Mouse (Mus musculus): ENCODE results near the gene Prdm9.

Prdm9 gene

DNA sequence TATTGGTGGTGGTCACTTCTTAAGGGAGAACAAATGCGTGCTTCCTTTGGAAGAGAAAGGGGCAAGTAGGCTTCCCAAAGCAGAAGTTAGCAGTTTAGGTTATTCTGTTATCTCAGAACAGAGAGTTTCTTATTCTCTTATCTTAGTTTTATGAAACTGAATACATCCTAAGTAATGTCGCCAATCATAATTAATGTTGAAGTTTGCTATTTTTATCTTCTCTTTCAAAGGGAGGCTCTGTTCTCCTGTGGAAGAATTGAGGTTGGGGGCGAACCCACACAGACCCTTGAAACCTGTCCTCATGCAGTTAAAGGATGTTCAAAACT is 36.4 kb downstream of the Prdm9 start:
- no peak for DNase-seq (ENCODE audit: low spot score in 2 of 2)

DNA sequence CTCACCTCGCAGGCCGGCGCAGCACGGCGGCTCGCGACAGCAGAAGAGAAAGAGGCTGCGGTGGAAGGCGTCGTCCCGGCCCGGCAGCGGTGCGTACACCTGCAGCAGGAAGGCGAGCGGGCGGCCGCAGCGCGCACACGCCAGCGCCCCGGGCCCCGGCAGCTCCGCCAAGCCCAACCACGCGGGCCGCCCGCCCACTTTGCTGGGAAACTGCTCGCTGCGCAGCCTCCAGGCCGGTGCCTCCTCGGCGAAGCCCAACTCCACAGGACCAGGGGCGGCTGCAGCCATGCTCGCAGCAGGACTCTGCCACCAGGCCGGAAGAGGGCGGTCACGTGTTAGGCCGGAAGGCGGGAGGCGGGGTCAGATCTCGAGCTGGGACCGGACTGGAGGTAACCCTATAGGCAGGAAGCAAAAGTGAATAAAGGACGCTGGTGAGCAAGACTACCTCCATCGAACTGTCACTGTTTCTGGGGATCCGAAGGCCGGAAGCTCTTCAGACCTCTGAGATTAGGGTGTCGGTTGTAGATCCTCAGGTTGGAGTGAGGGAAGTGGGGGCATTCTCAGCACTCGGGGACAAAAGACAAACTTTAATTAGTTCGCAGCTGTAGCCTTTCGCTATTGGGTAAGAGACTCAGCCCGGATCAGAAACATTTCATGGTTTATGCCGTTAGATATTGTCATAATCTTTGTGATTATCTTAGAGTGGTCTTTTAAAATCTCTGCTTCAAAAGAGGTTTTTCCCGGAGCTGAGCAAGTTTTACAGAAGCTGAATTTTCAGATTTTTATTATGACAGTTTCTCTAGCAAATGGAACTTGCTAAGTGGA is 37.0 kb downstream of the Prdm9 start, which contains the start of gene Pdcd2:
Pdcd2 (minus strand) TSS at position 316 of the 825 bp plus-strand sequence.
- DNase-seq (ENCODE audit: low spot score in 2 of 2), result peak; percentile 81 to 87

DNA sequence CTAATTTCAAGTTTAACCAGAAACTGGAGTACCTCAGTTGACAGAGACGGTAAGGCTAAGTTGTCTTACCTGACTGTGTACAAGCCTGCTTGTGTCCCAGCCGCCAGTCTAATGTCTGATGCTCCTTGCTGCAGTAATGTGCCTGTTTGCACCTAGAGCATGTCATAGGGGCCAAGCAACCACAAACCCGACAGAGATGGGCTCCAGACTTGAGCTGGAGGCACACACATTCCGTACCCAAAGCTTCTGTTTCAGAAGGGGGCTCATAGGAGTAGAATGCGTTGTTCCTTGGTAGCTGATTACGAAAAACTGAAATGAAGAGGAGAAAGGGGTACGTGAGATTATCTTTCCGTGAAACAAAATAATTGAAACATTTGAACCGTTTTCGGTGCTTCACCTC is 37.9 kb downstream of the Prdm9 start:
- no peak for DNase-seq (ENCODE audit: low spot score in 2 of 2)

DNA sequence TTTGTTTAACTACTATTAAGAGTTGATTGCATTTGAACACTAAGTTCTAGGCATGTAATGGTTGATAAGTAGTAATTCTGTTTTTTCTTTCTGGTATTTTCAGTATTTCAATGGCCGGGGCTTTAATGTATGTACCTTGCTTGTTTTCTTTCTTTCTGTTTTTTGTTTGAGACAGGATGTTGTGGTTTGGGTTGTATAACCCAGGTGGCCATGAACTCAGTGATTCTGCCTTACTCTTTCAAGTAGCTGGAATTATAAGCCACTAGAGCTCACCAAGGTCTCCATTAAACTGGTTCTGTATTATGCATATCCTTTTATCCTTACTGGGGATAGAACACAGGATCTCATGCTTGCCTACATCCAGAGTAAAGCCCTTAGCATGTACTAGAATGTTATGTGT is 45.4 kb downstream of the Prdm9 start:
- no peak for DNase-seq (ENCODE audit: low spot score in 2 of 2)

DNA sequence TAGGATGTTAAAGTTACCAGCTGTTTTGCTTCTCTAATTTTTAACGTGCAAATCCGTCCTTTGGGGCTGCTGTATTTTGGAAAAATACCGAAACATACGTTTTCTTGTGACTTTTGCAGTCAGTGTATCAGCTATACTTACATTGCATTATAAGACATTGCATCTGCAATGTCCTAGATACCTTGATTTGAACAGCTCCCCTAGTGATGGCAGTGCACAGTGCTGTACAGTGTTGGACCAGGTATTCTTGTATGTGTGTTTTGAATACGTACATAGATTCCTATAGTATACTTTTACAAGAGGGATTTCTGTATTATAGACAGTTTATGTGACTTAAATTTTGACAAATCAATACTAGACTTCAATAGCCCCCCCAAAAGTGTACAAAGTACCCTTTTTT is 46.0 kb downstream of the Prdm9 start:
- no peak for DNase-seq (ENCODE audit: low spot score in 2 of 2)

DNA sequence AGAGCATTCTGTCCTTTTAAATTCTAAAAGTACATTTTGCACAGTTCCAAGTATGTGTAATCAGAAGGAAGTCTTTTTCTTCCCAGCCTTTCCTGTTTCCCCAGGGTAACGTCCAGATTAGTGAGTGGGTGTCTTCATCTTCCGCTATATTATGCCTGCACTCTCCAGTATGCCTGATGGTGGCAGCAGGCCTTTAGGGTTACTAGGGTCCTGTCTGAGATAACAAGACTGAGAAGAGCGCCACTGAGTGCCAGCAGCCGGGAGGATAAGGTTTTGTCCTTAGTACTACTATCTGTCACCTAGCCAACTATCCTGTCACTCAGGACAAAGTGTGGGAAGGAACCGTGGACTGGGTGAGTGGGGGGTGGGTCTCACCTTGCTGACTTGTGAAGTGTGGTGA is 46.4 kb downstream of the Prdm9 start:
- no peak for DNase-seq (ENCODE audit: low spot score in 2 of 2)

DNA sequence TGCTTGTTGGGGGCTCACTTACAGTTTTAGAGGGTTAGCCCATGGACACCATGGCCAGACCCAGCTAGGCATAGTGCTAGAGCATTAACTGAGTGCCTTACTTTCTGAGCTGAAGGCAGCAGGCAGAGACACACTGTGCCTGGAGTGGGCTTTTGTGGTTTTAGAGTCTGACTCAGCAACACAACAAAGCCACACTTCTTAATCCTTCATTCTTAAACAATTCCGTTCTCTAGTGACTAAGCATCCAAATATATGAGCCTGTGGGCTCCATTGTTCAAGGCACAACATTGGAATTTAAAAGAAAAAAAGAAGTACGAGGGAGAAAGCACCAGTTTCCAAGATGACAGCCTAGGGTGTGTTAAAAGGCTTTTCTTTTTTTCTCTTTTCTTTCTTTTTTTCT is 53.5 kb downstream of the Prdm9 start:
- no peak for DNase-seq (ENCODE audit: low spot score in 2 of 2)

DNA sequence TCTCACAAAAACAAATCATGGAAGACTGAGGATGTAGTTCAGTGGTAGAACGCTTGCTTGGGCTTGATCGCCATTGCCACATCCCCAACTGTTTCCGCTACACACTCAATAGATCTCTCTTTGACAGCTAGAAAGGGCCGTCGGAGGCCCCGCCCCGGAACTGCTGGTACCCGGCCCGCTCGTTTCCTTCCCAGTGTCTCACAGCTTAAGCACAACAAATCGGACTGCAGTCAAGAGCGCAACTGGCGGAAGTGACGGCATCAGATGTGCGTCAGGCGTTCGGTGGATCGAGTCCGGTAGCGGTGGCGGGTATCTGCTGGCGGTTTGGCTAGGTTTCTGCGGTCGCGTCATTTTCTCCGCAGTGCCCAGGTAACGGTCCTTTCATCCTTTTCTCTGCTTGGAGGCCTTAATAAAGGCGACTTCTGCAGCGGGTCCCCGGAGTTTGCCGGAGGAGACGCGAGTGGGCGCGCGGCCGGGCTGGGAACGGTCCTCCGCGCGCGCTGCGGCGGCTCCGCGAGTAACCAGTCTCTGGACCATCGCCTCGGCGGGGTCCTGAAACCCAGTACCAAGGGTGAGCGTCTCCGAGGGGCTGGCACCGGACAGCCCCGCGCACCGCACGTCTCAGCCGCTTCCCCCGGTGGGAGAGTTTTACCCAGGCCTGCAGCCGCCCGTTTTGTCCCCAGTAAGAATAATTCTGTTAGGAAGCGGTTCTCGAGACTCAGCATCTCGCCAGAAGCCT is 64.3 kb downstream of the Prdm9 start, which contains the start of the genes Psmb1 and Tbp:
Psmb1 (minus strand) TSS at position 96 of the 739 bp plus-strand sequence.
Tbp (plus strand) TSS at position 233 of the 739 bp plus-strand sequence.
- peak; percentile 98 for DNase-seq (ENCODE audit: low spot score in 2 of 2)

DNA sequence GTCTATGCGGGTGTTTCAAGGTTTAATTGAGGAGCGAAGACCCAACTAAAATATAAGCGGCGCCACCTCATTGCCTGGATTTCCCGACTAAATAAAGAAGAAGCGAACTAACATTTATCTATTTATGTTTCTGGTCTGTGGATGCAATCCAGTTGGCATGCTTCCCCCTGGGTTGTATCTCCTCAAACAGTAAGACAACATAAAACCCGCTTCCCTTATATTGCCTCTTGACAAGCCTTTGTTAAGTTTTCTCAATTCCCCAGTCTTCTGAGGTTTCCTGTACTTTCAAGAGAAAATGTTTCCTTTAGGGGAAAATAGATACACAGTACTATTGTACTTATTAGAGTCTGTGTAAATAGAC is 65.4 kb downstream of the Prdm9 start:
- no peak for DNase-seq (ENCODE audit: low spot score in 2 of 2)

DNA sequence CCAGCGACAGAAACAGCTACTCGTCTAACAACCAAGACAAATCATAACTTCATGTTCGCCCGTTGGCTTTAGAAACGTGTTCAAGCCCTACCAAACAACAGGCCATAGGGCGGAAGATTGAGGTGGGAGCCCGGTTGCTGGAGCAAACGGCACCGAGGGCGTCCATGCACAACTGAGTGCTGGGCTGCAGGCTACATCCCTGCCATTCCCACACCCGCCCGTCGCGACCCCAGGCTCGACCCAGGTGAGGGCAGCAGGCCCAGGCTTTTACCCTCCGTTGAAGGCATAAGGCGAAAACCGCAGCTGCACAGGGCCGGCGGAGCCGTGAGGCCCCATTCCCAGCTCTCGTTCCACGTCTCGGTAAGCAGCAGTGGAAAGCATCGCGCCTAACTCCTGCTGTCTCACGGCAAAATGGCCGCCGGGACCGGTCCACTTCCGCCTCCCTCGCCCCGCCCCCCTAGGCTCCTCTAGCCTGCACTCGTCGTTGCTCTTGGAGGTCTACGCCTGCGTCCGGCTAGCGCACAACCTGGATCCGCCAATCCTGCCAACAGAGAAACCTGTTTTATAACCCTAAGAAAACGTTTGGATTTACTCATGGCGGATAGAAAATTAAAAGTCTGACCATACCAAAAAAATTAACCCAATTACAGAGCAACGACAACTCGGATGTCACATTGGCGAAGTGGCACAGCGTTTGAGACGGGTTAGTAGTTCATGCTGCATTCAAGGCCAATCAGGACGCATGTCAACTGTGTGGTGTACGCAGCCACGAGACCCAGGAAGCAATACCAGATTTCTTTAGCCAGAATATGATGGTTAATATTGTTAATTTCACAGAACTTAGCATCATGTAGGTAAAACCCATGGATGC is 66.0 kb downstream of the Prdm9 start:
- DNase-seq (ENCODE audit: low spot score in 2 of 2), result peak; percentile 93
